ENCODE assay signal across 17 mouse cellular contexts in the genomic region with DNA sequence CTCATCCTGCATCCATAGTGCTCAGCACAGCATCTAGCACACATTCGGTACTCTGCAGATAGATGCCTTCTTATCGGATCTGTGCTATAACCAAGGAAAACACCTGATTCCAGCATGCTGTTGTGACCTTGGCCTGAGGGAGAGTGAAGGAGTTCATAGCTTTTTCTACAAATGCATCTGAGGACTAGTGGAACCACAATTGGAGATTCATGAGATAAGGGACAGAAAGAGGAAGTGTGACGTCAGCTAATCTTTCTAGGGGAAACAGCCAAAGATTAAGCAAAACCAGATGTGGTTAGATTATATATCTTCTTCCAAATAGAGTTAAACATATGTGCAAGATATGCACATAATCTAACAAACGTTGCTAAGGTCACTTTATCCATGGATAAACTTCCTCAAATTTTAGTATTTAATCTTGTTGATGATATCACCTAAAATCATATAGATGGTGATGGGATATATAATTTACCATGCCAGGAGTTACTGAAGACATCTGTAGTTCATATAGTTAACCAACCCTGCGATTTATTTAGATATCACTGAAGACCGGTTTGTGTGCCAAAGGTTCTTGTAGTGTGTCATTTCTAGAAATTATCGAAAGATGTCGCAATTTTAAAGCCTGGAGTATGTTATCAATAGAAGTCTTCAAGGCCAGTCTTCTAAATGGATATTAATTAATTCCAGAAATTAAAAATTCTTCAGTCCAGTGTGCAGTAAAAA. TPM values are rescaled to one million over a fixed set of nuclear protein-coding genes. Genes with fewer than 3 reads are reported as not detected.
DNase-seq lines count a peak whose midpoint lies in the region; ATAC-seq and TF ChIP-seq lines count a peak whose summit lies in the region.
"Had no signal": no experiment of that assay in that cellular context is flagged by ENCODE, and none has a peak within 500 bp of the region (broad histone marks: within the 10 kb centered on the region; RNA-seq: fewer than 3 reads in every experiment).

No protein-coding gene starts in this region.

- no peak for ATAC-seq in lung, postnatal 0 days
- ATAC-seq in cerebellum, adult (ENCODE audit: insufficient number of reproducible peaks, low FRiP score, low TSS enrichment), result no peak
- ATAC-seq: hindbrain, postnatal 0 days had no signal

- DNase-seq in 3T3-L1 (ENCODE audit: low read depth, low spot score) (peak; percentile 87), A20 (ENCODE audit: low read depth, low spot score) (peak; percentile 11)
- peak; percentile 28 for DNase-seq in T-cell, adult 2 months (ENCODE audit: low spot score)
- DNase-seq in induced T-regulatory cell, adult 2 months (ENCODE audit: low read depth), result peak; percentile 85
- DNase-seq in layer of hippocampus, adult 9-11 months, result no peak
- no peak for DNase-seq in lung, postnatal 0 days (ENCODE audit: low spot score)
- DNase-seq: cerebellum, adult 11-12 months; forebrain, postnatal 0 days; heart, postnatal 14 days; lung, embryonic 14.5 days; right cerebral cortex, postnatal 4 days had no signal

- no peak overlapping the region for H3K4me2 ChIP-seq in lung, postnatal 0 days (replicated peaks; ENCODE audit: low read depth, low read length)
- H3K4me2 ChIP-seq: liver, embryonic 11.5 days; lung, embryonic 14.5 days; neural tube, embryonic 15.5 days had no signal

- WGBS in lung, postnatal 0 days, result 69% methylated on average over 8 of the region's 8 CpGs

- H3K27me3 ChIP-seq in lung, postnatal 0 days (replicated peaks; ENCODE audit: insufficient read depth, low read length), result no peaks in the 10 kb centered on the region
- H3K27me3 ChIP-seq: neural tube, embryonic 15.5 days had no signal

- no peak for TF ChIP-seq EP300 in lung, postnatal 0 days (IDR thresholded peaks at IDR 0.05)

- no peak overlapping the region for H3K9ac ChIP-seq in lung, postnatal 0 days (replicated peaks; ENCODE audit: low read depth)
- H3K9ac ChIP-seq: forebrain, postnatal 0 days; lung, embryonic 14.5 days; neural tube, embryonic 15.5 days had no signal

- no peak overlapping the region for H3K27ac ChIP-seq in lung, postnatal 0 days (ENCODE audit: low read length)
- H3K27ac ChIP-seq: heart, embryonic 10.5 days; hindbrain, postnatal 0 days; neural tube, embryonic 15.5 days had no signal

- H3K36me3 ChIP-seq in lung, postnatal 0 days (ENCODE audit: insufficient read depth, low read length), result no peaks in the 10 kb centered on the region
- H3K36me3 ChIP-seq: heart, embryonic 10.5 days; neural tube, embryonic 15.5 days had no signal

- no peak overlapping the region for H3K4me3 ChIP-seq in lung, postnatal 0 days (ENCODE audit: low read depth, low read length)
- H3K4me3 ChIP-seq: erythroblast, embryonic 14.5 days; heart, embryonic 10.5 days; neural tube, embryonic 15.5 days had no signal

- no peaks in the 10 kb centered on the region for H3K9me3 ChIP-seq in lung, postnatal 0 days (ENCODE audit: low read length)
- H3K9me3 ChIP-seq: heart, embryonic 10.5 days; neural tube, embryonic 15.5 days had no signal

- H3K4me1 ChIP-seq in lung, postnatal 0 days (ENCODE audit: insufficient read depth, low read depth, low read length), result no peaks in the 10 kb centered on the region

- no peak for TF ChIP-seq CTCF in lung, postnatal 0 days (IDR thresholded peaks at IDR 0.05)

RNA-seq across cellular contexts. Expression of gene Phldb2, which starts 11.1 kb away (rescaled TPM):
- polyA plus RNA-seq in lung, postnatal 0 days (2015; fragmentation: Nextera tagmentation; extraction: Ambion mirVana), result 54.2 and 66.7 TPM in 2 replicates

Comparison
In these comparisons a context has a peak if more than half of its experiments do, and no peak if none do; other contexts are left out.
1. DNase-seq: peak in 3T3-L1 (single experiment), A20 (single experiment), T-cell, adult 2 months (single experiment) and induced T-regulatory cell, adult 2 months (single experiment); none in layer of hippocampus, adult 9-11 months (single experiment) and lung, postnatal 0 days (single experiment).